Mouse (Mus musculus): ENCODE measurements around the gene Pgpep1.

DNA sequence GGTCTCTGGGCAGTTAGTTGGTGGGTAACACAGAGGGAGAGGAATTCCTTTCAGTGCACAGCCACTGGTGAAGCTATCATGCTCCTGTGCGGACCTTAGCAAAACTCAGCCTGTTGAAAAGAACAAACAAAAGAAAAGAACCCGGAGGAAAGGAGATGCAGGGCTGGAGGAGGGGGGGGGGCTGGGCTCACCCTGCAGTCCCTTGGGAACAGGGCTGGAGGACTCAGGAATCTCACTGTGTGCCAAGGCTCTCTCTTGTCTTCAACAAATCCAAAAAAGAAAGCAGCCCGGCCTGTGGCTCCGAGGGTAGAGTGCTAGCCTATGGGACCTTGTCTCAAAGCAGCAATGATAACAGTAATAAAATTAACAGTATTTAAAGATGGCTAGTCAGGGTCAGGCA lies 3.5 kb upstream of the Pgpep1 start:
- TF ChIP-seq POLR2A (IDR thresholded peaks at IDR 0.05; ENCODE audit: borderline replicate concordance, control insufficient read depth, low read depth, low read length) (no peak), CTCF (IDR thresholded peaks at IDR 0.05; ENCODE audit: control insufficient read depth, insufficient read depth, low read length) (no peak)

All from bone marrow, adult 2 months (tissue).